Mouse (Mus musculus) CD8-positive naive resting alpha-beta T cell, adult 2 months (primary cell): ENCODE results near the gene Prokr1.
"Not testable (repeated sequence)": the region's sequence is repeated elsewhere in the genome, so short reads cannot be mapped to it uniquely, and the experiment has no call there.

Source experiments
- DNase-seq, 2 experiments: peaks; one replicate each; pipeline ENCODE4 v3.0.0; 2022; ENCODE audit warnings: low read depth in 2 of 2, low spot score in 2 of 2

Gene Prokr1

GRCm38 (mm10) chr6:87590394-87591281 lies at the start of gene Prokr1:
Prokr1 (minus strand) TSS chr6:87590743.
- peak in 1 of 2 experiments; percentile 2 for DNase-seq

DNA sequence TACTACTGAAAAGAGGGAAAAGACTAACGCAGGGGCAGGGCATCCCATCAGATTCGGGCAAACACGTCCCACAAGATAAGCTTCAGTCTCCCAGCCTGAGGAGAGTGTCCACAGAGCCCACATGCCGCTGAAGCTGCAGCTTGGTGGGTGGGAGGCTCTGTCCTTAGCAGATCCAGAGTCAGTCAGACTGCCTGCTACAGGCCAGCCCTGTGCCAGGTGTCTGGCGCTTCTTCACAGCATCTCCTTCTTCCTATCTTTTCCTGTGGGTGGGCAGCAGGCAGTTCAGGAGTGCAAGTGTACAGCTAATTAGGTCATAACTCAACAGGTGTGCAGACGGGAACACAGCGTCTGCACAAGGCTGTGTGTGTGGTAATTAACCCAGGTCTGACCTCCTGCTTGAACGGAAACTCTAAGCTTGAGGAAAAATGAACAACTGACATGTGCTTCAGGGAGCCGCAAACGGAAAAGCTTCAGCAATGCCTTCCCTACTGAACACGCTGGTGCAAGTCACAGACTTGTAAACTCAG lies 47.7 kb upstream of the Prokr1 start:
- DNase-seq: no peak

DNA sequence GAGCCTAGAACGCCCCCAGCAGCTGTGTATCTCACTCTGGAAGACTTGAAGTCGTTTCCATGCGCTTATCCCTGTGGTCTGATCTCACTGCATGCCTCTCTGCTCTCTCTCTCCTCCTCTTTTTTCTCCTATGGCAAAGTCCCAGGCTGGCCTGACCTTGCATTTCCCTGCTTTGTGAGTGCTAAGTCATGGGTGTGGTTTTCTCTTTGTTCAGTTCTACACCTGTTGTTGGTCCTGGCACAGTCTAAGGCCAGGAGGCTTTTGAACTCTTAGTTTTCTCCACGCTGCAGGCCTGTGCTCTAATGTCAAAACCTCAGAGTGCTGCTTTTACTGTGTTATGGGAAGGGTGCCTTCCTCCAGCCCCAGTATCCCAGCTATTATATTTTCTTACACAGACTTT lies 41.6 kb upstream of the Prokr1 start:
- DNase-seq: no peak

DNA sequence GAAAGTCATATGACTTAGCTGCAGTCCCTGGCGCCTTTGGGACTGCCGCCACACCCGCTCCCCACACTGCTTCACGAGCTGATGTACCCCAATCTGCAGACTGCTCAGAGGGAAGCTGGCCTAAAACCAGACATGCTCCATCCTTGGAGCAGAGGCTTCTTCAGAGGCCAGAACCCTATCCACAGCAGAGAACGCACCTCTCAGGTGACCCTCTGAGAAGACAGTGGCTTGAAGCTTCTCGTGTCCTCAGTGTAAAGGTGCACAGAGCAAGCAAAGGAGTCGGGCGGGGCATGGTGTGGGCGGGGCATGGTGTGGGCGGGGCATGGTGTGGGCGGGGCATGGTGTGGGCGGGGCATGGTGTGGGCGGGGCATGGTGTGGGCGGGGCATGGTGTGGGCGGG lies 38.4 kb upstream of the Prokr1 start:
- not testable (repeated sequence) for DNase-seq

GRCm38 (mm10) chr6:87623151-87623550 lies 32.6 kb upstream of the Prokr1 start:
- no peak for DNase-seq

DNA sequence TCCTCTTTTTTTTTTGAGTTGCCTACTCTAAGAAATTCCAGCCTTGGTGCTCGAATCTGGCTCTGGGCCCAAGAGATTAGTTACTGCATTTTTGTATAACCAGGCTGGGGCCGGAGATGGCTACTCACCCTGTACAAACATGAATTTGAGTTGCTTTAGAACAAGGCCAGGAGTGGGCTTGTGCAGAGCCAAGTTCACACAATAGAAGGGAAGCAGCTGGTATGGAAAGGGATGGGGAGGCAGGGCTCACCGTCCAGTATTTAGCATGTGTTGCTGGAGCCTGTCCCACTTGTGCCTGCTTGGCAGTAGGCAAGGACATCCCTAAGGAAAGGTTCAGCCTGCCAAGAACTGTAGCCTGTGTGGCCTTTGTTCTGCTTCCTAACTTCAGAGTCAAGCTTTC lies 30.7 kb upstream of the Prokr1 start:
- DNase-seq: no peak

DNA sequence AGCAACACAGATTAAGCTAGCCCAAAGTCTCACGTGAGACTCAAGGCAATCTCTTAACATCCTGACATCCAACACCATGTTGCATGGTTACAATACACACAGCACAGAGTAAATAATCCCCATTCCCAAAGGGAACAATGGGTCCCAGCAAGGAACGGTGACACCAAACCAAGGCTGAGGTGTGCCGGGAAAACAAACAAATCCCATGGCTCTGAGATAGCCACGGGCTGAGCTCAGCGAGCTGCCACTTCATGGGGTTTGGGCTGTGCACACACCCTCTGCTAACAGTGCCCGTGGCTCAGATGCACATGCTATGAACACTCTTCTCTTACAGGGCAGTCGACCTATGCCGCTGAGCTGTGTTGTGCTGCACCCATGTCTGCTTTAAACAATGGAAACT lies 27.5 kb upstream of the Prokr1 start:
- DNase-seq: no peak

GRCm38 (mm10) chr6:87615696-87616083 lies 25.1 kb upstream of the Prokr1 start:
- no peak for DNase-seq

GRCm38 (mm10) chr6:87614794-87615695 lies 24.5 kb upstream of the Prokr1 start:
- peak in 1 of 2 experiments; percentile 3 for DNase-seq

- DNase-seq: no peak
Observed at GRCm38 (mm10) chr6:87599825-87600224, 9.3 kb upstream of the Prokr1 start.

DNA sequence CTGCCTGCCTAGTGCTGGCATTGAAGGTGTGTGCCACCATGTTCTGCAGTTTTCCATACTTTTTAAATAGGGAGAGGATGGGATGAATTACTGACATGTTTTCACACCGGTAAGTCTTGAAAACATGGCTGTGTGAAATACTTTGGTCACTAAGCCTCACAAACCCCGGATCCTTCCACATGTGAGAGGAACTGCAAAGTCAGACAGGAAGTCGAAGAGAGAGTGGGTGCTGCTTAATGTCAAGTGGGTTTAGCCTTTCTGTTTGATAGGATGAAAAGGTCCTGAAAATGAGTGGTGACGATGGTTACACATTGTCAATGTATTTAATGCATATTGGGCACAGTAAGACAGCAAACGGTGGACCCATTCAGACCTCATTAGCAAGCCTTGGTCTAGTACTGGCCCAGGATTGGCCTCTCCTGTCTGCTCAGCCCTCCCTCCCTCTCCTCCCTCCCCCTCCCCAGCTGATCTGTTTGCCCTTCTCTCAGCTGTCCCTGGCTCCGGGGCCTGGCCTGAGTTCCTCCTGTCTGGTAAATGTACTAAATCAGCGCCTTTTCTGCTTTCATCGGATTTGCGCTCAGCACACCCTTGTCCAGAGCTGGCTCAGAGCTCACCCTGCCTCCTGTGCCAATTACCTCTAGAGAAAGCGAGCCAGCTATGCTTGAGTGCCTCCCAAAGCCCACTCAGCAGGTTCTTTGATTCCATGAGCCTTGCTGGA lies 6.7 kb upstream of the Prokr1 start:
- peak in 1 of 2 experiments; percentile 8 for DNase-seq

- no peak for DNase-seq
Observed at GRCm38 (mm10) chr6:87594188-87594587, 3.6 kb upstream of the Prokr1 start.

DNA sequence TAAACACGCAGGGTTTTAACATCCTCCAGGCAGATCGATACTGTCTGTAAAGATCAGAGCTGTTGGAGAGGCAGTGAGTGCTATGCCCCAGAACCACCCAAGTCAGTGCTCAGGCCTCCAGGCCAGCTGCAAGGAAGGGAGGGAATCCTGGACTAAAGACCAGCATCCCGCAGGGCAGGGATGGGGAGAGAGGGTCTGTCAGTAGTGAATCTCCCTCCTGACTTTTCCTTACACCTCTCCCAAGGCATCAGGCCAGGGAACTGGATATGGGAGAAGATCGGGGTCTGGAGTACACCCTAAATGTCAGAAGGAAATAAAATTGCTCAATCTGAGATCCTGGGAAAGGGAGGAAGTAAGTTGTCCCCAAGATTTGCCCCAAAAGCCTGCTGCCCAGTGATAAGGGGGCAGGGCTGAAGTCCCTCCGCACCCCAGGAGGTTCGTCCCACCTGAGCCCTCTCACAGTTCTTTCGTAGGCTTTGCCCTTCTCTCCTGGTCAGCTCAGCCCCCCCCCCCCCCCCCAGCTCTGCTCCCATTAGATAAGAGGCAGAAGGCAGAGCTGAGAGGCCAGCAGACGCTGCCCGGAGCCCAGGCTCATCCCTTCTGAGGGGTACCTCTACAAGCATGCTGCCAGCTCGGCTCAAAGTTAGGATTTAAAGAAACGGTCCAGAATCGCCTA lies 687 bp downstream of the Prokr1 start:
- DNase-seq: no peak

- no peak for DNase-seq
Observed at GRCm38 (mm10) chr6:87583991-87584390, 6.6 kb downstream of the Prokr1 start.

DNA sequence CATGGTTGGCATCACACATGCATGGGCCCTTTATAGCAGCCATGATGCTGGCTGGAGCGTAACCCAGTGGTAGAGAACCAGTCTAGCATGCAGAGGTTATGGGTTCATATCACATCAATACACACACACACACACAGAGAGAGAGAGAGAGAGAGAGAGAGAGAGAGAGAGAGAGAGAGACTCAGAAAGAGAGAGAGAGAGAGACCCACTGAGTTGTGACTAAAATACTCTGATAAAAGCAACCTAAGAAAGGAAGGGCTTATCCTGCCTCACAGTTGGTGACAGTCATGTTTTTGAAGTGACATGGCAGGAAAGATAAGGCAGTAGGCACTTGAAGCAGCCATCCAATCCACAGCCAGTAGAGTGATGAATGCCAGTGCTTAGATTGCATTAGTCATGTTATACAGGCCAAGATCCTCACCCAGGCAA lies 7.3 kb downstream of the Prokr1 start:
- DNase-seq: no peak

DNA sequence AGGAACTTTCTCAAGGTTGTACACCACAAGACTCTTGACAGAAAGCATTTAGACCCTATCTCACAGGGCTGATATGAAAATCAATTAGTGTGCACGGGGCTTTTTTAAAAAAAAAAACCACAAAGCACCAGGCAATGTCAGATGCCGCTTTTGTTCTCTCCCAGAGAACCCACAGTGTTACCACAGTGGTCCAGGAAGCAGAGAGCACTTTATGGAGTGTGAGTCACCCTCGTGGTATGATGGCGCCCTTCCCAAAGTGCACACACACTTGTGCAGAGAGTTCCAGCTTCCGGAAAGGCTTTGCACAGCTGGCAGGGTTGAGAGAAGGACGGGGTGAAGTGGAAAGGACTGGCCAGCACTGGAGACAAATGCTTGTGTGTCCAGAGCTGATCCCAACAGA lies 8.1 kb downstream of the Prokr1 start:
- peak in 1 of 2 experiments; percentile 4 for DNase-seq

GRCm38 (mm10) chr6:87581581-87581980 lies 9.0 kb downstream of the Prokr1 start:
- no peak for DNase-seq

GRCm38 (mm10) chr6:87581071-87581470 lies 9.5 kb downstream of the Prokr1 start:
- DNase-seq: no peak

DNA sequence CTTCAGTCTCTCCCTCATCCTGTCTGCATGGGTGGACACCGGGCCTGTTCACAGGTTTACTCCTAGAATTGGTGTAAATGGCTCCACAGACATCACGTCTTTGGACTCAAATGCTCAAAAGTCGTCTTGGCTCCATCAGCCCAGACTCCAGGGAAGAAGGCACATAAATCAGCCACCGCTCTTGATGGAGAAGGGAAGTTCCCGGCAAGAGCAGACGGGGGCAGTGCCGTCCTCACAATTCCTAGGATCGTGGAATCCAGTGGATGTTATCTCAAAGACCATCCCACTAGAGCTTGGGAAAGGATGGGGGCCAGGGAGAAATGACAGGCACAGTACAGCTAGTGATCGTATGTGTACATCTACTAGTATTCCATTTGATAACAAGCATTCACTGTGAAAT lies 12.3 kb downstream of the Prokr1 start:
- no peak for DNase-seq

DNA sequence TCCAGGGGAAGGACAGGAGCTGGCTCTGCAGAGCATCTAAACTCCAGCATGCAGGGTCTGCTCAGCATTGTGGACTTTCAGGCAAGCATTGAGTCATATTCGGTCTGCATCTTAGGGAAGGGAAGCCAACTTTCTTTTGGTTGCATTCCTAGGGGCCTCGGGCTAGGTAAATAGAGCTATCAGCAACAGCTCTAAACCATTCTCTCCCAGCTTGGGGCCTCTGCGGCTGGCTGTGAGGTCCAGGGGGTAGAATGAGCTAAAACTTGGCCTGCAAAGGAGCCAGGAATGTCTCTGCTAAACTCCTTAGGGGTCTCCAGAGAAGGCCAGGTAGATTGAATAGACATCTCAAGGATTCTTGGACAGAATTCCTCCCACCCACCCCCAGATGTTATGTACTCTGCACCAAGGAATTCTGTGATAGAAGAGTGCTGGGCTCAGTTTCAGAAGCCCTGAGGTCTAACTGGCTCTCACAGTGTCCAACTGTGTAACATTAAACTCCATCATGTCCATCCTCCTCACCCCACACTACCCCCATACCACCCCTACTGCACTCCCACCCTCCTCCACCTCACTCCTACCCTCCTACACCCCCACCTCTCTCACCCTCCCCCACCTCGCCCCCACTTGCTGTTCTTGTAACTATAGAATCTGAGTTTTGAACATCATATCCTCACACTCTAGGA lies 13.8 kb downstream of the Prokr1 start:
- no peak for DNase-seq
